Mouse (Mus musculus) bone marrow, adult 2 months (tissue): Measurements from ENCODE around the gene Bmper.

Experiments
- CTCF ChIP-seq: fragments of 200-500 bp; IDR thresholded peaks from 2 replicates; pipeline ENCODE4 v1.5.1; 2011; ENCODE audit warnings: low read length, control low read depth; ENCODE audit not compliant: control insufficient read depth, insufficient read depth
- POLR2A ChIP-seq: fragments of 200-500 bp; IDR thresholded peaks from 2 replicates; pipeline ENCODE4 v1.6.1; 2011; ENCODE audit warnings: low read depth, mild to moderate bottlenecking, control low read depth, low read length, borderline replicate concordance; ENCODE audit not compliant: control insufficient read depth

- no peak for TF ChIP-seq POLR2A
- TF ChIP-seq CTCF = no peak
Observed at GRCm38 (mm10) chr9:23352396-23352795, 129.5 kb downstream of the Bmper start.
